Mouse (Mus musculus): ENCODE data around the gene Adgrv1.

Adgrv1 gene

DNA sequence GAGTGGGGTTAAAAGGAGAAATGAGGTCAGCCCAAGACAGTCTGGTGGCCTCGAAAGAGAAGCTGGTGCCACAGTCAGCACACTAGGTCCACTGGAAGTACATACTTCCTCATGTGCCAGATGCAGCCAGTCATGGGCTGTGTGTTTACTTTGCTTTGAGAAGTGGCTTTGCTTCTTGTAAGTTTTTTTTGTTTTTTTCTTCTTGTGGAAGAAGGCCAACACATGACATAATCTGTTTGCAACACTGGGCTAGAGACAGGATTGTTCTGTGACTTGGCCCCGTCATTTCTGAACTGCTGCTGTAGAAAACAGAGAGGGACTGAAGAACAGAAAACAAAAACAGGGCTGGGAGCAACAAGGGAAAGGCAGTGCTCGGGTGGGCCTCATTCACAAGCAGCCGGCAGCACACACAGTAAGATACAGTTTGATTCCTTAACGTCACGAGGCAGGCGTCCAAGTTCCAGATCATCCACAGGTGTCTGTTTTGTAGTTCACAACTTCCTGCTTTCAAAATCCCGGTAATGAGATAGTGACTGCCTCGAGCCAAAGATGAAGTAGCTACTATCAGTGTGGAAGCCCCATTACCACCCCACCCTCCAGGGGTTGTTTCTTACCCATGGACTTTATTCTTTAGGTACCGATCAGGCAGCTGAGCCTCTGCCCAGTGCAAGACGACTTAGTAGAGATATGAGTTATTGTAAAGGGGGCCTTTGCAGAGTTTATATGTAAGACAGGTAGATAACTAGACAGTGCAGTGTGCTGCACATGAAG lies 496.1 kb downstream of the Adgrv1 start:
- DNase-seq (ENCODE audit: low read depth): no peak

GRCm38 (mm10) chr13:81135953-81136352 lies 497.0 kb downstream of the Adgrv1 start:
- no peak for DNase-seq (ENCODE audit: low read depth)

GRCm38 (mm10) chr13:81134412-81134811 lies 498.5 kb downstream of the Adgrv1 start:
- no peak for DNase-seq (ENCODE audit: low read depth)

GRCm38 (mm10) chr13:81133336-81133735 lies 499.6 kb downstream of the Adgrv1 start:
- DNase-seq (ENCODE audit: low read depth): no peak

GRCm38 (mm10) chr13:81132691-81133090 lies 500.3 kb downstream of the Adgrv1 start:
- DNase-seq (ENCODE audit: low read depth): no peak

- DNase-seq (ENCODE audit: low read depth): no peak
Observed at GRCm38 (mm10) chr13:81131860-81132259, 501.1 kb downstream of the Adgrv1 start.

DNA sequence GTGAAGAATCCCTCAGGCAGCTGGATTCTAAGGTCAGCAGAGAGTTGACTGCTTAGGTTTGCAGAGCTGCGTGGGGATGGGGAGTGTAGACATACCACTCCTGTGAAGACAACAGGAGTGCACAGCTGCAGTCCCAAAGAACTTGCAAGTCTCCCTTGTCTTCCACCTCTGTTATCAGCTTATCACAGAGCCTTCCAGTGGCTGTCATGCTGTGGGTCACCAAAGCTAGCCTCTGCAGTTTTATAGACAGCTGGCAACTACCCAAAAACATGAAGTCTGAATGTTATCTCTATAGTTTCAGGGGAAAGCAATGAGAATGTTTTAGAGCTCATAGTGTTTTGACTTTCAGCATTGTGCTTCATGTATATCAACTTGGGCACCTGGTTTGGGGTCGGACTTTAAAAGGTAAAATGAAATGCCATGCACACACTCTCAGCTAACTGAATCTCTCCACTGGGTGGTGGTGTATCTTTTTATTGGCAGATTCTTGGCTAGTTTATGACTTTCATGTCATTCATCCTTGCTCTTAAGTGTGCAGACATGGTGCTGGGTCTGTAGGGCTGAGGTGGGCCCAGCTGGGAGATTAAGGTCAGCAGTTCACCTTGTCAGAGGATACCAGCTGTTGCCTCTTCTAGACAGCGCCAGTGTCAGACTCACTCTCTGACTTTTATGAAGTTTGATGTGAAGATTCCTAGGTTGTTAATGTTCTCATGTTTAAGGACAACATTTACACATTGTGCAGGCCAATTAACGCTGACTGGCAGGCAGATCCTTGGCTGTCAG lies 502.0 kb downstream of the Adgrv1 start:
- no peak for DNase-seq (ENCODE audit: low read depth)

DNA sequence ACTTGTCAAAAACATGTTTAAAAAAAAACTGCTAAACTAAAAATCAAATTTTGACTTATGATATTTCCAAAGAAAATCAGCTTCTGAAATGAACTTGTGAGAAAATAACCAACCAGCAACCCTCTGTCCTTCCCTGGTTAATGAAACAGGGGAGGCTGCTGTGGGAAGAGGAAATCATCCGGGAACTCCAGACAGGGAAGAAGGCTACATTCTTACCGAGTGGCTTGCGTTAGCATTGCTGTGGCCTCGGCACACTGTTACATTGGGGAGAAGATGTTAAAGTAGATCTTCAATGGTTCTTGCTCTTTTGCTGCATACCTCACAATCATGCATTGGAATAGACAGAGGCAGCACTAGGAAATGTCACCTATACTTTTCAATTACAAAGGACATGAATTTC lies 507.1 kb downstream of the Adgrv1 start:
- no peak for DNase-seq (ENCODE audit: low read depth)

DNA sequence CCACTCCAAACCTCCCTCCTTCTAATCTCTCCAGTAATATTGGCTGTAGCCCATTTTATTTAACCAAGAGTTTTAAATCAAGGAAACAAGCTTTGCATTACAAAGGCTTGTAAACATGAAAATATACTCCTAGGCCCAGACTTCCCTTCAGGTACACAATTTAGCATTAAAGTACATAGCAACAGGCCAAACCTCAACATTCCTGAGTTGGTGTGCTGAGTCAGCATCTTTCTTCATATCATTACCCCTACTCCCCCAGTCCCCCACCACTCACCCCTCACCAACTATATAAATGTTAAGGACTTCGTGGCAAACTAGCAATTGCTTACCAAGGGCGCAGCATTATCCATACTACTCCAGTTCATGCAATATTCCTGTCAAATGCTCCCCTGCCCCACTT lies 510.7 kb downstream of the Adgrv1 start:
- no peak for DNase-seq (ENCODE audit: low read depth)

DNA sequence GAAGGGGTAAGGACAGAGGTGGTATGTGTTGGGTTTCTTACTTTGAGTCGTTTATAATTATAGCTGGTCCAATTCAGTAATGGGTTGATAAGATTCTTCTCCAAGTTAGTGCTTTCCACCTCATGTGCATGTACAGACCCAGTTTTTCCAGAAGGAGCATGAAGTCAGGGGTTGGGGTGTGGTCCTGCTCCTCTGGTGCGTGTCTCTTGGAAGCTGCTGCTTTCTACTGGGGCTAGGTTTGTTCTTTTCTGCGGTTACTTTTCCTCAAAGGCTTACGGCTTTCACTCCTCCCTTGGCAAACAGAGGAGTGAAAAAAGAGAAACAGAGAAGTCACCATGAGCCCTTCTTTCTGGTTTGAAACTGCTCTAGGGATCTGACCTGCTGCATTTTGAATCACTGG lies 522.5 kb downstream of the Adgrv1 start:
- no peak for DNase-seq (ENCODE audit: low read depth)

- no peak for DNase-seq (ENCODE audit: low read depth)
Observed at GRCm38 (mm10) chr13:81109676-81110075, 523.3 kb downstream of the Adgrv1 start.

DNA sequence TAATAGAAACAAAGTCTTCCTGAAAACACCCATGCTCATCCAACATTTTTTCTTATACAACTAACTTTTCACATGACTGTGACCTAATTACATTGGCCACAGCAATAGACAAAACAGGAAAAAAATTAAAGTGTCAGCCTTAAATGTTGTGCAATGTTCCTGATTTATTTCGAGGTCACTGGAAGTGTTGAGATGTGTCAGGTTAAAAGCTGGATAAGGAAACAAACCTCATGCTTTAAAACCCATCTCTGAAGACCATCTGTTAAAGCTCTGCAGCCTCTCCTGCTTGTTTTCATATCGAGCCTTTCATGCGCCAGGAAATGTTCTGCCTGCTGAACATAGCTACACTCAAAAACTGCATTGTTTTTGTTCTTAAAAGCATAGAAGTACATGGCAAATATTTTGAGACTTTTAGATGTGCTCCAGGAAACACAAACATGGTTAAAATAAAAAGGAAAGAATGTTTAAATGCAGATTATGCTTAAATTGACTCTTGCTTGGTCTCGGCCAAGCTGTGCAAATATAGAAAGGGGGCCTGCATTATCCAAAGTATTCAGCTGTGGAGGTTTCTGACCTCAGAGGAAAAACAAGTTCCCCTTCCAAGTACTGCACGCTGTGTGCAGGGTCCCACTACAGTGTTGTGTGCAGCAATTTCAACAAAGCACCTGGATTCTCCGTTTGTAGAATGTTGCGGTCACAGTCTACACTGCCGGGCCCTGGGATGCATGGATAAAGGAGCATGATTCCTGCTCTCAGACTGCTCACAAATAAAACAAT lies 524.2 kb downstream of the Adgrv1 start:
- DNase-seq (ENCODE audit: low read depth): no peak

DNA sequence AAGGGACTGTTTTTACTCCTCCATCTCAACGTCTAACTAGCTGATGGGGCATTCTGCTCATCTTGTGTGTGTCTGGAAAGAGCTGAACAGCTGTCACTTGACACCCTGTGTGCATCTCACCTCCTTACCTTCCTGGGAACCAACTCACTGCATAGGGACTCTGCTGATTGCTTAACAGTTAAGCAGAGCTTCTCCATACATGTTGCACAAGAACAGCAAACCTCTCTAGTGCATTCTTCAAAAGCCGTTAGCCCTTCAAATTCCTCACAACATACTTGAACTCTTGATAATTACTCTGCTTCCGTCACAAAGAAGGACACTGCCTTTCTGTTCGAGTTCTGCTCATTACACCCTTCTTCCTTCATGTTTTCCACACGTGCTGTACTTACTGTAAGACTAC lies 525.5 kb downstream of the Adgrv1 start:
- DNase-seq (ENCODE audit: low read depth): no peak

DNA sequence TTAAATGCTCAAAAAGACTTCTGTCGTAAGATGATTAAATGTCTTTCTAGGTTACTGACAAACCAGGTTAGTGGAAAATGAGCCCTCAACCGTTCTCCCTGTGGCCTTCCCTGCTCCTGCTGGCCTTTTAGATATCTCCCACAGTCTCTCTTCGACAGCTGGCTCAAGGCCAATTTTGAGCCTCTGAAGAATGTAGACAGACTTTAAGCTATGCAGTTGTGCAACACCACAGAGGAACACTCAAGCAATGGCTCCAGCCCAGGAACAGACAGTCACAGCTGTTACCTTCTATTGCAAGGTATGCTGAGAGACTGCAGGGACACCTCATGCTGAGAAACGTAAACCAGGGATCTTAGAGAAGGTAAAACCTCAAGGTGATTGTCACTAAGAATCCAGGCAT lies 529.2 kb downstream of the Adgrv1 start:
- no peak for DNase-seq (ENCODE audit: low read depth)

GRCm38 (mm10) chr13:81096424-81096823 lies 536.5 kb downstream of the Adgrv1 start:
- no peak for DNase-seq (ENCODE audit: low read depth)

GRCm38 (mm10) chr13:81094513-81094912 lies 538.4 kb downstream of the Adgrv1 start:
- no peak for DNase-seq (ENCODE audit: low read depth)

- no peak for DNase-seq (ENCODE audit: low read depth)
Observed at GRCm38 (mm10) chr13:81090051-81090836, 542.7 kb downstream of the Adgrv1 start.

- no peak for DNase-seq (ENCODE audit: low read depth)
Observed at GRCm38 (mm10) chr13:81086969-81087682, 545.8 kb downstream of the Adgrv1 start.

DNA sequence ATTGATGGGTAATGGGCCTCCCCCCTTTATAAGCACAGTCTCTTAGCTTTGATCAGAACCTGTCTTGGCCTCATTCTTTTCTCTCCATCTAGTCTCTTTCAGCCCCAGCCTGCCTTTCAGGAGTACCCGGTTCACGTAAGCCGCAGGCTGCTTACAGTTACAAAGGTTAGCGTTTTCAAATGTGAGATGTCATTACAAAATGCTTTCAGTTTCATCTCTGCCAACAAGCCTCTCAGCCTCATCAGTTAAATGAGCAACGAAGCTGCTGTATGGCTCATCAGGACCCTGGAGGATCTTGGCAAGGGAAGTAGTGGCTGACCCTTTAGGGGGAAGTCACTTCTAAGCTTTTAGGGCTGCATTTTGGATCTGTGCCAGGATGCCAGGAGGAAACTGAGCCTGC lies 560.7 kb downstream of the Adgrv1 start:
- peak; percentile 45 for DNase-seq (ENCODE audit: low read depth)

GRCm38 (mm10) chr13:81051448-81051847 lies 581.5 kb downstream of the Adgrv1 start:
- DNase-seq (ENCODE audit: low read depth): no peak

DNA sequence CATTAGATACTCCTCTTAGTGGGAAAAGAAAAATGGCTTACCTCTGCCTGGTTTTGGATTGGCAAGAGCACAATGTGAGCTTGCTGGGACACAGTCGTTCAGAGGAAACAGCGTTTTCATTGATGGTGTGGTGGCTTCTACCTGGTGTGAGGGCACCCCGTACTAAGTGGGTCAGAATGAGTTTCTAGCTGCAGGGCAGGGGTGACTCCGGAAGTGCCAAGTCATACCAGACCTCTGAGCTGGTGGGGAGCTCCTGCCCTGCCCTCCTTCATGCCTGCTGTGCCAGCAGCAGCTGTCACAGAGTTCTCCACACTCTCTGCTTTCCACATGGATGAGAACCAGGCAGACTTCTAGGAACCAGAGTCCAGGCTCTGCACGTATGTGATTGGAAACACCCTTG lies 582.0 kb downstream of the Adgrv1 start:
- DNase-seq (ENCODE audit: low read depth): peak; percentile 55
